Mouse (Mus musculus) hindbrain, embryonic 15.5 days (tissue): Measurements from ENCODE around the gene Sult2a4. TPM values are rescaled to one million over a fixed set of nuclear protein-coding genes. Genes with fewer than 3 reads are reported as not detected.
"Not testable (repeated sequence)": the region's sequence is repeated elsewhere in the genome, so short reads cannot be mapped to it uniquely, and the experiment has no call there.

Experiments
- ATAC-seq: fragments of 200-750 bp; cut with Nextera tagmentation; 2 replicates; pipeline ENCODE4 v1.8.0; 2017; ENCODE audit warnings: low read depth, moderate number of reproducible peaks, moderate TSS enrichment; ENCODE audit not compliant: low FRiP score
- H3K27ac ChIP-seq: fragments of 300-500 bp; sonication (generic); replicated peaks from 2 replicates; pipeline ENCODE4 v1.5.1; 2015; ENCODE audit warnings: mild to moderate bottlenecking, inconsistent platforms
- H3K27me3 ChIP-seq: fragments of 300-500 bp; sonication (generic); 2 replicates; pipeline ENCODE4 v1.6.1; 2015; ENCODE audit warnings: control low read depth, inconsistent platforms
- H3K36me3 ChIP-seq: fragments of 300-500 bp; sonication (generic); 2 replicates; pipeline ENCODE4 v1.6.1; 2015; ENCODE audit warnings: control low read depth, inconsistent platforms
- H3K4me1 ChIP-seq: fragments of 300-500 bp; sonication (generic); replicated peaks from 2 replicates; pipeline ENCODE4 v1.6.1; 2015; ENCODE audit warnings: control low read depth, inconsistent platforms
- H3K4me2 ChIP-seq: fragments of 300-500 bp; sonication (generic); 2 replicates; pipeline ENCODE4 v1.6.1; 2015; ENCODE audit warnings: moderate library complexity, mild to moderate bottlenecking, inconsistent platforms
- H3K4me3 ChIP-seq: fragments of 300-500 bp; sonication (generic); 2 replicates; pipeline ENCODE4 v1.5.1; 2015; ENCODE audit warnings: mild to moderate bottlenecking, inconsistent platforms
- H3K9ac ChIP-seq: fragments of 300-500 bp; sonication (generic); 2 replicates; pipeline ENCODE4 v1.6.1; 2015; ENCODE audit warnings: inconsistent platforms
- H3K9me3 ChIP-seq: fragments of 300-500 bp; sonication (generic); 2 replicates; pipeline ENCODE4 v1.6.1; 2016; ENCODE audit warnings: control low read depth, inconsistent platforms
- WGBS: fragments of 180-500 bp; shearing (Covaris S2); methylation state at CpG from one replicate; pipeline ENCODE4 v1.1.7; 2015; 5-methylcytosine and 5-hydroxymethylcytosine counted together
- polyA plus RNA-seq: library from polyadenylated mRNA; unstranded; fragments of >200 nt; fragmentation: Nextera tagmentation; extraction: Ambion mirVana; gene quantifications from 2 replicates; pipeline ENCODE4 v1.2.1, GENCODE M21; 2015

Gene Sult2a4
- not detected in 2 replicates for polyA plus RNA-seq

DNA sequence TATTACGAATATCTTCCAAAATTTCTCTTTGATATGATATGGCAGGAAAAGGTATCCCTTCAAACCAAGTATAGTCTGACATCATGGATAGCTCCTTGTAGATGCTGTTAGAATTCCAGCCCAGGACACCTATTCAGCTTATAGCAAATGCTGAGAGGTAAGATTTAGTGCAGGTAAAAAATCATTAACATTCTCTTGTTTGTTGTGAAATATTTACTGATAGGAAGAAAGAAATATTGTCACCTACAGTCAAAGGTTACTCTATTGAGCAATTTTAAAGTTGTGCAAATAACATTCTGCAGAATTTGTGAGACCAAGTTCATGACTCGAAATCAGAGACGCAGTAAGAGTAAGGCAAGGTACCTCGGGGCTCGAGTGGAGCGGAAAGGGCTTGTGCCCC is at the start of gene Sult2a4:
Gene Sult2a4 (minus strand): TSS at position 101 of the 400 bp plus-strand sequence.
- H3K27ac ChIP-seq, H3K4me2 ChIP-seq, ATAC-seq, H3K9ac ChIP-seq, H3K4me3 ChIP-seq, H3K4me1 ChIP-seq, H3K9me3 ChIP-seq, H3K27me3 ChIP-seq, H3K36me3 ChIP-seq: not testable (repeated sequence)
- WGBS, result 88% methylated on average over 6 of the region's 6 CpGs

- not testable (repeated sequence) for H3K4me1 ChIP-seq, H3K9me3 ChIP-seq, H3K4me2 ChIP-seq, H3K27ac ChIP-seq, H3K36me3 ChIP-seq, H3K9ac ChIP-seq, H3K27me3 ChIP-seq, H3K4me3 ChIP-seq, ATAC-seq
Observed at GRCm38 (mm10) chr7:14030831-14031230, 41.4 kb upstream of the Sult2a4 start.

- no peak overlapping the region for H3K4me2 ChIP-seq
- peaks cover 19% of the 10 kb centered on the region for H3K9me3 ChIP-seq
- no peaks in the 10 kb centered on the region for H3K36me3 ChIP-seq
- H3K4me3 ChIP-seq, result no peak overlapping the region
- H3K27me3 ChIP-seq, result no peaks in the 10 kb centered on the region
- no peak overlapping the region for H3K9ac ChIP-seq
- no peaks in the 10 kb centered on the region for H3K4me1 ChIP-seq
- no peak overlapping the region for H3K27ac ChIP-seq
- 92% methylated on average over 8 of the region's 8 CpGs for WGBS
- no peak for ATAC-seq
Observed at GRCm38 (mm10) chr7:14013083-14013482, 23.7 kb upstream of the Sult2a4 start.

DNA sequence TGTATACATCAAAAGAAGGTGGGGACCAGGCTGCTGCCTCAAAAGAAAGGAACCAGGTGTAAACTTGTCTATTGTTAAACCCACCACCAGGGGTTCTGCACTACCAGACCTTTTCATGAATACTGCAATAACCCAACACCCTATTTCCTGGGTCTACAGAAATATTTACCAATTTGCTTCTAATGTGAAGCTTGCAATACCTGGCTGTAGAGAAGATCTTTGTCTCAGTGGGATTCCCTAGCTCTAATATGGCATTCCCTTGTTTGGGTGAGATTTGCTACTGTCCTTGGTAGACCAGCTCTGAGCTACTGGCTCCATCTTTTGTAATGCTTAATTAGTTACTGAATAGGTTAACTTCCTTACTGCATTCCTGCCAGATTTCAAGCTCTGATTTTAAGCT is 21.3 kb upstream of the Sult2a4 start:
- H3K27ac ChIP-seq, H3K36me3 ChIP-seq, H3K4me3 ChIP-seq, H3K4me1 ChIP-seq, H3K4me2 ChIP-seq, H3K27me3 ChIP-seq, H3K9ac ChIP-seq, ATAC-seq, H3K9me3 ChIP-seq: not testable (repeated sequence)

Other genes starting within 250 kb of the Sult2a4 start
- gene Sult2a1, start 152.2 kb downstream of the Sult2a4 start, polyA plus RNA-seq, result not detected in 2 replicates
- not detected in 2 replicates for gene Sult2a3, start 133.4 kb upstream of the Sult2a4 start, polyA plus RNA-seq